Mouse (Mus musculus): Measurements from ENCODE around the gene Casp8.

DNA sequence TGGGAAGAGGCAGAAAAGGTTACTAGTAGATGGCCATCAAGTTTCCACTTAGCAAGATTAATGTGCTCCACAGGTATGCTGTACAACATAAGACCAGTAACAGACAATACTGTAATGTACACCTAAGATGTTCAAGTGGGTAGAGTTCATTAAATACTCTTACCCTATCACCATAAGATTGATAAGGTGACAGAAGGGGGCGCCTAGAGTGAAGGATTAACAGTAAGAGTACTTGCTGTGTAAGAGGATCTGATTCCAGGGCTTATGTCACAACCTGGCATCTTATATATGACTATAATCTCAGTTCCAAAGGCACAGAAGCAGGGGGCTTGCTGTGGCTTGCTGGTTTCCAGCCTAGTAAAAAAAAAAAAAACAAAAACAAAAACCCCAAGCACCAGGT, 16.9 kb upstream of the Casp8 start:
- TF ChIP-seq UBTF (IDR thresholded peaks at IDR 0.05; ENCODE audit: low read depth, low read length) (no peak), ELF1 (IDR thresholded peaks at IDR 0.05; ENCODE audit: low read depth, low read length) (no peak), POLR2A (IDR thresholded peaks at IDR 0.05; ENCODE audit: low read depth, low read length) (no peak), CTCF (conservative IDR thresholded peaks at IDR 0.05 in 1 of 2, IDR thresholded peaks at IDR 0.05 in 1 of 2; ENCODE audit: low read depth in 2 of 2, low read length in 2 of 2) (peak in 1 of 2 experiments; percentile 59; a peak in 2 of 4 replicates), GABPA (IDR thresholded peaks at IDR 0.05; ENCODE audit: insufficient replicate concordance, low read depth, low read length) (no peak), KAT2A (IDR thresholded peaks at IDR 0.05; ENCODE audit: insufficient replicate concordance, low read length) (no peak), USF1 (IDR thresholded peaks at IDR 0.05; ENCODE audit: low read depth, low read length) (no peak), HCFC1 (IDR thresholded peaks at IDR 0.05; ENCODE audit: low read depth, low read length) (no peak), NELFE (IDR thresholded peaks at IDR 0.05; ENCODE audit: low read depth, low read length) (no peak), POLR2AphosphoS2 (IDR thresholded peaks at IDR 0.05; ENCODE audit: low read depth, low read length) (no peak)
